Mouse (Mus musculus): Measurements from ENCODE around the gene Kif1b. TPM values are rescaled to one million over a fixed set of nuclear protein-coding genes. Genes with fewer than 3 reads are reported as not detected.
A peak's percentile ranks its signal among the peaks of the same experiment; 100 is the strongest.
"Not testable (repeated sequence)": the region's sequence is repeated elsewhere in the genome, so short reads cannot be mapped to it uniquely, and the experiment has no call there.

The Kif1b gene
- total RNA-seq, 4 experiments from 2014 or later, result 136 to 190 (median 174) TPM

- no peak for DNase-seq
Observed at GRCm38 (mm10) chr4:149219401-149220041, 88.0 kb downstream of the Kif1b start.

DNA sequence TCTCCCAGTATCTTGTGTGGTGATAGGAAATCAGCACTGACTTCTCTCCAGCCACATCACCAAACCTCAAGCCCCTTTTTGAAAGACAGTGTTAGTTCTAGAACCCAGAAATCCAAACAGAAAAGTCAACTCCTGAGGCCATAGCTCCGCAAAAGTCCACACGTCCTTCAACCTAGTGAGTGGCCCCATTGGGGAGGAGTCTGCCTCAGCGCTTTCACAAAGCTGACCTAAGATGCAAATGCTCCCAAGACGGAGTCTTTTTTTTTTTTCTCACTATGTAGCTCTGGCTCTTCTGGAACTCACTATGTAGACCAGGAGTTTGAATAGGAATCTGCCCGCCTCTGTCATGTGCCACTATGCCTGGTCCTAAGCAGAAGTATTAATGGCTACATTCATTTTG, 89.0 kb downstream of the Kif1b start:
- no peak for DNase-seq

DNA sequence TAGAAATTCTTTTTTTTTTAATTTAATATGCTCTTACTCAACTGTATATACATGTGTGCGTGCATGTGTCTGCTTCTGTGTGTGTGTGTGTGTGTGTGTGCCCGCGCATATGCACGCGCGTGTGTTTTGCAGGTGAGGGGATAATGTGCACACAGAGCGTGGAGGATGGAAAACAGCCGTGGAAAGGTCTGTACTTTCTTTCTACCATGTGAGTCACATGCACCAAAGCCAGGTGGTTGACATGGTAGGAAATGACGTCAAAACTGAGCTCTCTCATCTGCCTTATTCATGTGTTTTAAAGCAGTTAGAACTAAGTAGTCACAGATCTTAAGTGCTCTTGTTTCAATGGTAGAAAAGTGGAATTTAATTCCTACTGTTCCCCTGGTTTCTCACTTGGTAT, 91.5 kb downstream of the Kif1b start:
- no peak for DNase-seq

DNA sequence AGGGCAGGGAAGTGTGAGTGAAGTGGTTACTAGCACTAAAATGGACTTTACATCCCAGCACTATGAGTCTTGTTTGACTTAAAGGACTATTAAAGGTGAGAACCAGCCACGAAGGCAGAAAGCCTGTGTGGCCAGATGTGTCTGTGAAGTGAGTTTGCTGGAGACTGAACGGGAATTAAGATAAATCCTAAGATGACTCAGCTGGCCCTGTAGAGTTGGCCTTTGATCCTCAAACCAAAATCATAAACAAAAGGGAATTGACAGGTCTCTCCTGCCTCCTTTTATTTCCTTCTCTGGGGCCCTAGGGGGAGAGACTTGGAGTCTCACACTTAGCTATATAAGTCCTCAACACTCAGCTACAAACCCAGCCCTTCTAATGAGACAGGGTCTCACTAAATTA, 92.1 kb downstream of the Kif1b start:
- DNase-seq, result peak; percentile 14

- not testable (repeated sequence) for DNase-seq
Observed at GRCm38 (mm10) chr4:149214468-149214867, 93.0 kb downstream of the Kif1b start.

- DNase-seq, result peak; percentile 57
Observed at GRCm38 (mm10) chr4:149213466-149213865, 94.0 kb downstream of the Kif1b start.

DNA sequence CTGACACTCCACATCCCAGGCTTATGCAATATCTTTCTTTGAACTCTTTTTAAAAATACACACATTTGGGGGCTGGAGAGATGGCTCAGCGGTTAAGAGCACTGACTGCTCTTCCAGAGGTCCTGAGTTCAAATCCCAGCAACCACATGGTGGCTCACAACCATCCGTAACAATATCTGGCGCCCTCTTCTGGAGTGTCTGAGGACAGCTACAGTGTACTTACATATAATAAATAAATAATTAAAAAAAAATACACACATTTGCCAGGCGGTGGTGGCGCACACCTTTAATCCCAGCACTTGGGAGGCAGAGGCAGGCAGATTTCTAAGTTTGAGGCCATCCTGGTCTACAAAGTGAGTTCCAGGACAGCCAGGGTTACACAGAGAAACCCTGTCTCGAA, 96.1 kb downstream of the Kif1b start:
- DNase-seq, result not testable (repeated sequence)

- DNase-seq, result no peak
Observed at GRCm38 (mm10) chr4:149202467-149202866, 105.0 kb downstream of the Kif1b start.

GRCm38 (mm10) chr4:149201110-149201509, 106.4 kb downstream of the Kif1b start:
- no peak for DNase-seq

DNA sequence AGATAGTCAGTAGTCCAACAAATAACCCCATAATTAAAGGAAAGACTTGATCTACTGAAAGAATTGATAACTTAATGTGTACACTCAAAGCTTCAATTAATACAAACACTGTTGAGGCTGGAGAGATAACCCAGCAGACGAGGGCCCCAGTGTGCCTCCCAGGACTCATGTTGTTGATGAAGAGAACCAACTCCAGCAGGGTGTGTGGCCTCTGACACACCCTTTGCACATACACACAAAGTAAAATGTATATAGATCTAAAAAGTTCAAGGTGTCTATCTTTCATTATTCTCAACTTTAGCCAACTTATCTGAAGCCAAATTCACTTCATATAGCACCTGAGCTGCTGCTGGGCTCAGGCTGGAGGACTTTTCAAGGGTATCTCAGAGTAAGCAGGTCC, 110.3 kb downstream of the Kif1b start:
- DNase-seq, result no peak

DNA sequence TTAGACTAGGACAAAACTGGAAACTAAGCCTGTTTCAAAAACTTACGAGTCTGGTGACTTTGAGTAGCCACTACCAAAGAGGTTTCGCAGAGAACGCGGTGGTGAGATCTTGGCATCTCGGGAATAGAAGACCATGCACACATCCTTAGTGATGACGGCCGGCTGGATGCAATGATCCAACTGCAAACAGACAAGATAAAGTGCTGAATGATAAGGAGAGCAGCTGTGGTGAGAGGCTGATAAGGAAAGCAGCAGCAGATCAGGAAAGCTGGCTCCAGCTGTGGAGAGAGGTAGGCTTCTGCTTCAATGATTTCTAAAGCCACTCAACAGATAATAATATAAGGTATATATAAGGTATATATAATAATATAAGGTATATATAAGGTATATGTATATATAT, 116.4 kb downstream of the Kif1b start:
- DNase-seq, result no peak

DNA sequence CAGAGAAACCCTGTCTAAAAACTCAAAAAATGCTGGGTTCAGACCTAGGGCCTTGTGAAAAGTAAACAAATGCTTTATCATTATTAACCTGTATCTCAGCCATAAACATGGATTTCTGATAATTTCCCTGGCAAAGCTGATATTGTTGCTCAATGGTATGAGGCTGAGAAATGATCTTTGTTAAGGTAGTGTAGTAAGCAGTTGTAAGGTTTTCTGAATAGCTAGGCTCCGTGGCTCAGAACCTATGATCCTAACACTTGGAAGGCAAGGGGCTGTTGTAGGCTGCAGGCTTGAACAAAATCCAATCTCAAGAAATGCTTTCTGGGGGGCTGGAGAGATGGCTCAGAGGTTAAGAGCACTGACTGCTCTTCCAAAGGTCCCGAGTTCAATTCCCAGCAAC, 118.9 kb downstream of the Kif1b start:
- no peak for DNase-seq

GRCm38 (mm10) chr4:149182755-149183154, 124.7 kb downstream of the Kif1b start:
- DNase-seq, result no peak

DNA sequence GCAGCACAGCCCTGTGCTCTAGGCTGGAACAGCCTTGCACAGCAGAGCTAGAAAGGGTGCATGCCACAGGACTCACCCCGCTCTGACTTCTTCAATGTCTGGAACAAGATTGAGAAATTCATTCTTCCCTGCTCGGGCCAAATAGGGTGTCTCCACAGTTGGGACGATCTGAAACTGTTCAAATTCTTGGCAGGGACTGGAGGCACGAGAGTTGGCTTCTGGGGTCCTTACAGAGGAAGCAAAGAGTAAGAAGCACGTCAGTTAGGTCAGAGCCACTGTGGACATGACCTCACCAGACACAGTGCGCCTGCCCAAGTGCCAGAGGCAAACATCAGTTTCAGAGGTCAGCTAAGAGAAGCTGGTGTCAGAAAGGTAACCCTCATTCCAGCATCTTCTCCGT, 125.3 kb downstream of the Kif1b start:
- DNase-seq, result no peak

DNA sequence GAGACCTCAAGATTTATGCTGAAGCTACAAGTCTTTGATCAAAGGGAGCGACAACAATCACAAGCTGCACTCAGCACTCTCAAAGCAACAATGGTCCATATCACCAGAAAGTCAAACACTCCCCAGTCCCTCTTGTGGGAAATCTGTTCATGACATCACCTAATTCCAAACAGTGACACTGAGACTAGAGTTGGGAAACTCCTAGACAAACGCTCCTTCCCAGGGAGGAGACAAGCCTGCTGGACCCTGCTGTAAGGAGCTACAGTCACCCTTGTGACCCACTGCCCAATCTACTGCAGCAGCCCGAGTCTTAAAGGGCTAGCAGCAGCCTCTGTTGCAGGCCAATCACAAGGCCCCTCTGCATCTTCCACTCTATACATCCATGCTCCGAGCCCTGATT, 127.9 kb downstream of the Kif1b start:
- no peak for DNase-seq

DNA sequence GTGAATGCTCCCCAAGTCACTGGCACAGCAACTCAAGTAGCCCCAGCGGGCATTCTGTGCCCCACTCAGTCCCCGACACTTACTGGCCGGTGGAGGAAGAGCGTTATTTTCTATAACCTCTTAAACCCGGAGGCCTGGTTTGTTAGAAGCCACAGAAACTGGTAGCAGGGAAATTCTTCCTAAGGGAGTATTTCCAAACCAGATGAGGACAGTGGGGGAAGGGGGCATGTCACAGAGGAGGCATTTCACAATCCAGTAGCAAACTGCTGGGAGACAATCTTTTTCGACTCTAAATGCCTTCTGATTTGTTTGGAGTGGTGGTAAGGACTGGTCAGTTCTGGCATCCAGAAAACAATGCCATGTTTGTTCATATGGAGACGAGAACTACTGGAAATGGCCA, 128.3 kb downstream of the Kif1b start:
- no peak for DNase-seq

- DNase-seq, result no peak
Observed at GRCm38 (mm10) chr4:149178328-149178727, 129.2 kb downstream of the Kif1b start.

- DNase-seq, result no peak
Observed at GRCm38 (mm10) chr4:149177046-149177445, 130.4 kb downstream of the Kif1b start.

- no peak for DNase-seq
Observed at GRCm38 (mm10) chr4:149176645-149177044, 130.8 kb downstream of the Kif1b start.

- no peak for DNase-seq
Observed at GRCm38 (mm10) chr4:149173661-149174060, 133.8 kb downstream of the Kif1b start.

DNA sequence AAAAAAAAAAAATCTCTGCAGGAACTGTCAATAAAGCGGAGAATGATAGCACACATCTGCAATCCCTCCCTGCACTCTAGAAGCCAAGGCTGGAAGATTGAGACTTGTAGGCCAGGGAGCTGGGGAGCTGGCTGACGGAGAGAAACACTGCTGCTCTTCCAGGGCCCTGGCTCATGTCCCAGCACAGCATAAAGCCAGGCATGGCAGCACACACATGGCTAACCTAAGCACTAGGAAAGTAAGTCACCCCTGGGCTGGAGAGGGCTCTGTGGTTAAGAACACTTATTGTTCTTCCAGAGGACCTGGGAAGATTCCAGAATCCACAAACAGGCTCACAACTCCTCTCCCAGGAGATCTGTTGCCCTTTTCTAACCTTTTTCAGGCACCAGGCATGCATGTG, 134.8 kb downstream of the Kif1b start:
- DNase-seq, result no peak

- DNase-seq, result no peak
Observed at GRCm38 (mm10) chr4:149172083-149172482, 135.4 kb downstream of the Kif1b start.

- DNase-seq, result no peak
Observed at GRCm38 (mm10) chr4:149171581-149171981, 135.9 kb downstream of the Kif1b start.

DNA sequence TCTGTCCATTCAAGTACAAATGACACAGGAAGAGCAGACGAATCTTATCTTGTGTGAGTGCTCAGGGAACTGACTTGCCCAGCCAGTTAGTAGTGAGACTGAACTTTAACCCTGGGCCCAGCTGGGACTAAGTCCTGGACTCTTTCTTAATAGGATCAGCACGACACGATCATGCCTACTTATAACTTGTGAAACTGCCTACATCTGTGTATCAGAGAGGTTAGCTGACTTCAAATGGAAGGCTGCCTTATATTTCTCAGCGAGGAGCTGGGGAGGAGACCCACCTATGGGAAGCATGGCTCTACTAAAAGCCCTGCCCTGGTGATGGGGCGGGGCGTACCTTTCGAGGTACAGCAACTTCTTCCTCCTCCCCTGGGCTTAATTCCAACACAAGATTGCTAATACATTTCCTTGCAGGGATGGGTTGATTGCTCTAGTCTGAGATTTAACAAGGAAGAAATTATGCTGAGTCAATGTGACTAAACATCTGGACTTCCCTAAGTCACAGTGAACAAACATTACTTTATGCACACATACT, 137.0 kb downstream of the Kif1b start:
- DNase-seq, result no peak

GRCm38 (mm10) chr4:149169926-149170325, 137.6 kb downstream of the Kif1b start:
- DNase-seq, result not testable (repeated sequence)

All from adrenal gland, adult 8-10 months (tissue).